In genomic region chr17:30510171-30510570, GRCm38 (mm10) we compare ENCODE assay signal across 13 mouse cellular contexts.
A peak's percentile ranks its signal among the peaks of the same experiment; 100 is the strongest.
DNase-seq lines count a peak whose midpoint lies in the region; ATAC-seq and TF ChIP-seq lines count a peak whose summit lies in the region.
"Had no signal": no experiment of that assay in that cellular context is flagged by ENCODE, and none has a peak within 500 bp of the region (broad histone marks: within the 10 kb centered on the region; RNA-seq: fewer than 3 reads in every experiment).

No protein-coding gene starts in this region.

- H3K4me3 ChIP-seq in forebrain, embryonic 14.5 days (ENCODE audit: low read depth, low read length) = no peak overlapping the region
- no peak overlapping the region for H3K4me3 ChIP-seq in forebrain, embryonic 13.5 days
- no peak overlapping the region for H3K4me3 ChIP-seq in left cerebral cortex, adult 2 months
- H3K4me3 ChIP-seq in CH12.LX (replicated peaks in 1 of 3; ENCODE audit: low read depth in 2 of 3, low read length in 2 of 3, poor library complexity in 1 of 3) = no peak overlapping the region
- H3K4me3 ChIP-seq in cerebellum, adult 2 months (replicated peaks; ENCODE audit: insufficient read depth, low read depth, low read length) = no peak overlapping the region
- H3K4me3 ChIP-seq: hindbrain, embryonic 15.5 days; limb, embryonic 13.5 days had no signal

- TF ChIP-seq RAD21 in CH12.LX (IDR thresholded peaks at IDR 0.05; ENCODE audit: low read depth, low read length) = no peak; the same call in none of the 2 replicates

- peaks cover 18% of the 10 kb centered on the region for H3K4me1 ChIP-seq in forebrain, embryonic 14.5 days (ENCODE audit: control insufficient read depth, insufficient read depth, low read length)
- H3K4me1 ChIP-seq in forebrain, embryonic 13.5 days = peaks cover 38% of the 10 kb centered on the region
- H3K4me1 ChIP-seq in CH12.LX (ENCODE audit: control insufficient read depth in 1 of 2, insufficient read depth in 2 of 2) = peaks cover 0 to 30% of the 10 kb centered on the region in 2 experiments; a peak in 3 of 4 replicates
- peaks cover 7% of the 10 kb centered on the region for H3K4me1 ChIP-seq in cerebellum, adult 2 months (ENCODE audit: control insufficient read depth, insufficient read depth, low read length)

- no peaks in the 10 kb centered on the region for H3K79me2 ChIP-seq in CH12.LX (replicated peaks; ENCODE audit: control insufficient read depth, extremely low read depth, insufficient read depth, poor library complexity, severe bottlenecking)

- H3K9ac ChIP-seq in forebrain, embryonic 14.5 days (ENCODE audit: low read length) = no peak overlapping the region
- no peak overlapping the region for H3K9ac ChIP-seq in forebrain, embryonic 13.5 days
- no peak overlapping the region for H3K9ac ChIP-seq in CH12.LX (ENCODE audit: insufficient read depth, low read depth)
- H3K9ac ChIP-seq: hindbrain, embryonic 15.5 days; limb, embryonic 13.5 days had no signal

- TF ChIP-seq EP300 in CH12.LX (IDR thresholded peaks at IDR 0.05; ENCODE audit: low read length) = no peak

- no peaks in the 10 kb centered on the region for H3K9me3 ChIP-seq in forebrain, embryonic 14.5 days (replicated peaks; ENCODE audit: control insufficient read depth, low read length)
- H3K9me3 ChIP-seq in forebrain, embryonic 13.5 days (replicated peaks) = no peaks in the 10 kb centered on the region
- no peaks in the 10 kb centered on the region for H3K9me3 ChIP-seq in CH12.LX (replicated peaks; ENCODE audit: low read length)
- H3K9me3 ChIP-seq: hindbrain, embryonic 15.5 days; limb, embryonic 13.5 days had no signal

- ATAC-seq in forebrain, embryonic 14.5 days = no peak
- ATAC-seq in forebrain, embryonic 13.5 days = no peak

- H3K4me2 ChIP-seq in forebrain, embryonic 14.5 days (ENCODE audit: low read length) = no peak overlapping the region
- no peak overlapping the region for H3K4me2 ChIP-seq in forebrain, embryonic 13.5 days
- H3K4me2 ChIP-seq in CH12.LX (ENCODE audit: insufficient read depth, low read depth, poor library complexity, severe bottlenecking) = no peak overlapping the region
- H3K4me2 ChIP-seq: hindbrain, embryonic 15.5 days; limb, embryonic 13.5 days had no signal

- TF ChIP-seq POLR2A in CH12.LX (IDR thresholded peaks at IDR 0.05; ENCODE audit: low read depth, low read length) = no peak
- no peak for TF ChIP-seq POLR2A in cerebellum, adult 2 months (IDR thresholded peaks at IDR 0.05; ENCODE audit: borderline replicate concordance, insufficient read depth, low read length)

- no peaks in the 10 kb centered on the region for H3K27me3 ChIP-seq in forebrain, embryonic 14.5 days (replicated peaks; ENCODE audit: control insufficient read depth, insufficient read depth, low read length)
- H3K27me3 ChIP-seq in forebrain, embryonic 13.5 days = no peaks in the 10 kb centered on the region
- H3K27me3 ChIP-seq in CH12.LX (replicated peaks) = no peaks in the 10 kb centered on the region
- no peaks in the 10 kb centered on the region for H3K27me3 ChIP-seq in cerebellum, adult 2 months (ENCODE audit: control insufficient read depth, insufficient read depth, low read length)
- H3K27me3 ChIP-seq: hindbrain, embryonic 15.5 days; limb, embryonic 13.5 days had no signal

- H3K27ac ChIP-seq in forebrain, embryonic 14.5 days (ENCODE audit: low read depth, low read length) = no peak overlapping the region
- H3K27ac ChIP-seq in forebrain, embryonic 13.5 days = no peak overlapping the region
- no peak overlapping the region for H3K27ac ChIP-seq in left cerebral cortex, adult 2 months
- H3K27ac ChIP-seq in CH12.LX (ENCODE audit: insufficient read depth, low read depth) = no peak overlapping the region
- no peak overlapping the region for H3K27ac ChIP-seq in cerebellum, adult 2 months (ENCODE audit: insufficient read depth, low read length)
- H3K27ac ChIP-seq: hindbrain, embryonic 15.5 days; limb, embryonic 13.5 days had no signal

- 53% methylated on average over 6 of the region's 6 CpGs for WGBS in forebrain, embryonic 14.5 days
- WGBS in forebrain, embryonic 13.5 days = 47% methylated on average over 6 of the region's 6 CpGs
- WGBS in cerebellum, adult 2 months = 9% methylated on average over 6 of the region's 6 CpGs

- no peaks in the 10 kb centered on the region for H3K36me3 ChIP-seq in forebrain, embryonic 14.5 days (ENCODE audit: control insufficient read depth, insufficient read depth, low read length)
- no peaks in the 10 kb centered on the region for H3K36me3 ChIP-seq in forebrain, embryonic 13.5 days (ENCODE audit: poor library complexity, severe bottlenecking)
- H3K36me3 ChIP-seq in CH12.LX (replicated peaks in 1 of 2; ENCODE audit: control insufficient read depth in 1 of 2, insufficient read depth in 1 of 2, low read length in 1 of 2) = peaks cover 0 to 37% of the 10 kb centered on the region in 2 experiments
- H3K36me3 ChIP-seq: hindbrain, embryonic 15.5 days had no signal

- in situ Hi-C loops in CH12.LX (cut with MboI; ENCODE audit: low pct_ligation_motif_present, low pct_unique_long_range_greater_than_20kb, low sequenced_read_pairs) = no loop called here

- dilution Hi-C loops in CH12.LX (cut with MboI; ENCODE audit: extremely low pct_ligation_motif_present, extremely low pct_unique_long_range_greater_than_20kb, low sequenced_read_pairs) = no loop called here

- peak; percentile 42 for TF ChIP-seq CTCF in left cerebral cortex, adult 2 months (IDR thresholded peaks at IDR 0.05)
- TF ChIP-seq CTCF in CH12.LX (conservative IDR thresholded peaks at IDR 0.05 in 1 of 2, IDR thresholded peaks at IDR 0.05 in 1 of 2; ENCODE audit: low read depth in 2 of 2, low read length in 2 of 2) = peak; percentile 14 to 53; a peak in 2 of 4 replicates
- TF ChIP-seq CTCF in cerebellum, adult 2 months (IDR thresholded peaks at IDR 0.05; ENCODE audit: borderline replicate concordance, insufficient read depth, low read depth, low read length) = peak; percentile 87

- peak; percentile 28 for DNase-seq in forebrain, embryonic 14.5 days (ENCODE audit: low spot score)
- DNase-seq in left cerebral cortex, adult 2 months (ENCODE audit: extremely low spot score in 1 of 2, low spot score in 2 of 2) = peak in 1 of 2 experiments; percentile 14
- DNase-seq in left cerebral cortex, postnatal 25 days (ENCODE audit: low spot score in 2 of 2) = no peak
- peak; percentile 35 for DNase-seq in CH12.LX (ENCODE audit: extremely low read depth)
- peak; percentile 90 to 91 for DNase-seq in cerebellum, adult 2 months
- DNase-seq in c-Kit-positive CD71-positive TER-119-positive erythroid progenitor cells, embryonic 14.5 days (ENCODE audit: low spot score) = no peak
- DNase-seq in adrenal gland, adult 2 months = no peak
- DNase-seq: B cell, adult 2 months; gastrocnemius, postnatal 36 days; lung, postnatal 36 days had no signal

- intact Hi-C loops in left cerebral cortex, adult 2 months (cut with DNase I) = no loop called here
- intact Hi-C loops in left cerebral cortex, postnatal 25 days (cut with DNase I) = loop anchor here (5.0 kb wide), 1 partner anchor 623 kb away; no protein-coding TSS in a partner anchor

TF ChIP-seq in CH12.LX, 34 proteins besides CTCF, POLR2A, EP300 and RAD21:
- TF ChIP-seq MXI1 (IDR thresholded peaks at IDR 0.05; ENCODE audit: low read depth, low read length) = no peak
- no peak for TF ChIP-seq BHLHE40 (IDR thresholded peaks at IDR 0.05; ENCODE audit: low read depth, low read length)
- TF ChIP-seq SMC3 (IDR thresholded peaks at IDR 0.05; ENCODE audit: low read depth, low read length) = 0 out of 2 replicates have a peak, but pooled peaks have one; percentile 6
- no peak for TF ChIP-seq MAX (IDR thresholded peaks at IDR 0.05; ENCODE audit: low read length)
- TF ChIP-seq NRF1 (IDR thresholded peaks at IDR 0.05; ENCODE audit: low read depth, low read length) = no peak
- no peak for TF ChIP-seq HCFC1 (IDR thresholded peaks at IDR 0.05; ENCODE audit: low read depth, low read length)

Comparison
In these comparisons a context has a peak if more than half of its experiments do, and no peak if none do; other contexts are left out.
1. DNase-seq: peak in forebrain, embryonic 14.5 days (single experiment), CH12.LX (single experiment) and cerebellum, adult 2 months (2 of 2); none in left cerebral cortex, postnatal 25 days (0 of 2), c-Kit-positive CD71-positive TER-119-positive erythroid progenitor cells, embryonic 14.5 days (single experiment) and adrenal gland, adult 2 months (single experiment).
2. CTCF ChIP-seq: peak in every context shown above with its lines; median percentile 87 in cerebellum, adult 2 months; 42 in left cerebral cortex, adult 2 months; 34 in CH12.LX.